Mouse (Mus musculus): Measurements from ENCODE around the gene Krtap19-1.

DNA sequence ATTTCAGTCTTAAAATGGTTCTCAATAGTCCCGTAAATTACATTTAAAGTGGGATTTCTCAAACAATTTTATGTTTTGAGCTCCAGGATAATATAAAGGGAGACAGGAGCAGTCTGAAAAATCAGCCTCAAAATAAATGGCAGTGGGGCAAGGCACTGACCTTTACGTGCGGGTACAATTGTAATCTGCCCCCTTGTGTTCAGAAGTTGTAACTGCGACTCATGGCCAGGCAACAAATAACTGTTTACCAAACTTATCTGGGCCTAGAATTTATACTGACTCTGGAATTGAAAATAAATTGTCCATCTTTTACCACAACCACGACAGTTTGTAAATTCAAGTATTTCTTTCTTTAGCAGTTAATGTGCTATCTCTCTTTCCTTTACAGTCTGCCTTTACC lies 17.8 kb downstream of the Krtap19-1 start:
- TF ChIP-seq CTCF (IDR thresholded peaks at IDR 0.05; ENCODE audit: control insufficient read depth, insufficient read depth, low read length): peak; percentile 16; the same call in 1 of the 2 replicates
- no peak for TF ChIP-seq POLR2A (IDR thresholded peaks at IDR 0.05; ENCODE audit: borderline replicate concordance, control insufficient read depth, low read depth, low read length)
